Mouse (Mus musculus) lung, embryonic 14.5 days (tissue): ENCODE data around the gene Cnga3. TPM values are rescaled to one million over a fixed set of nuclear protein-coding genes. Genes with fewer than 3 reads are reported as not detected.
A peak's percentile ranks its signal among the peaks of the same experiment; 100 is the strongest.

ENCODE experiments used
- ATAC-seq: fragments of 200-750 bp; cut with Nextera tagmentation; 2 replicates; pipeline ENCODE4 v1.8.0; 2017; ENCODE audit warnings: mild to moderate bottlenecking, moderate TSS enrichment, moderate library complexity; ENCODE audit not compliant: insufficient read depth
- DNase-seq: peaks from one replicate; pipeline ENCODE4 v3.0.0-alpha.2; 2015
- H3K27ac ChIP-seq: fragments of 300-500 bp; sonication (generic); 2 replicates; pipeline ENCODE4 v1.5.1; 2014; ENCODE audit warnings: low read depth, mild to moderate bottlenecking, moderate library complexity
- H3K27me3 ChIP-seq: fragments of 300-500 bp; sonication (generic); 2 replicates; pipeline ENCODE4 v1.6.1; 2014; ENCODE audit warnings: low read length, control low read depth; ENCODE audit not compliant: insufficient read depth
- H3K36me3 ChIP-seq: fragments of 300-500 bp; sonication (generic); 2 replicates; pipeline ENCODE4 v1.6.1; 2014; ENCODE audit warnings: control low read depth; ENCODE audit not compliant: insufficient read depth
- H3K4me1 ChIP-seq: fragments of 300-500 bp; sonication (generic); 2 replicates; pipeline ENCODE4 v1.6.1; 2014; ENCODE audit warnings: antibody characterized with exemption, control low read depth; ENCODE audit not compliant: insufficient read depth
- H3K4me2 ChIP-seq: fragments of 300-500 bp; sonication (generic); 2 replicates; pipeline ENCODE4 v1.6.1; 2014; ENCODE audit warnings: mild to moderate bottlenecking
- H3K4me3 ChIP-seq: fragments of 300-500 bp; sonication (generic); 2 replicates; pipeline ENCODE4 v1.5.1; 2014; ENCODE audit warnings: low read depth, low read length
- H3K9ac ChIP-seq: fragments of 300-500 bp; sonication (generic); 2 replicates; pipeline ENCODE4 v1.6.1; 2014
- H3K9me3 ChIP-seq: fragments of 300-500 bp; sonication (generic); 2 replicates; pipeline ENCODE4 v1.6.1; 2016; ENCODE audit warnings: low read depth, low read length, control low read depth
- CTCF ChIP-seq: IDR thresholded peaks from 2 replicates; pipeline ENCODE4 v1.5.1; 2016; ENCODE audit warnings: antibody characterized with exemption, low read depth
- WGBS: fragments of 180-500 bp; shearing (Covaris S2); extraction: QIAGEN DNeasy Blood & Tissue Kit; methylation state at CpG from one replicate; pipeline ENCODE4 v1.1.7; 2014; 5-methylcytosine and 5-hydroxymethylcytosine counted together
- polyA plus RNA-seq: library from polyadenylated mRNA; unstranded; fragments of >200 nt; fragmentation: Nextera tagmentation; extraction: Ambion mirVana; gene quantifications from 2 replicates; pipeline ENCODE4 v1.2.1, GENCODE M21; 2014

Cnga3 gene
- polyA plus RNA-seq, 1 experiment from 2014 or later = not detected

GRCm38 (mm10) chr1:37272464-37272863 is 58.2 kb downstream of the Cnga3 start:
- no peak overlapping the region for H3K27ac ChIP-seq
- peak; percentile 94 for TF ChIP-seq CTCF
- H3K27me3 ChIP-seq = no peaks in the 10 kb centered on the region
- no peaks in the 10 kb centered on the region for H3K4me1 ChIP-seq
- no peaks in the 10 kb centered on the region for H3K36me3 ChIP-seq
- DNase-seq (peak; percentile 90), ATAC-seq (peak; percentile 28; the same call in 1 of the 2 replicates)
- no peak overlapping the region for H3K4me2 ChIP-seq
- WGBS = 4% methylated on average over 7 of the region's 7 CpGs
- H3K9ac ChIP-seq = no peak overlapping the region
- H3K4me3 ChIP-seq = no peak overlapping the region
- H3K9me3 ChIP-seq = no peaks in the 10 kb centered on the region

- no peak overlapping the region for H3K27ac ChIP-seq
- H3K9ac ChIP-seq = no peak overlapping the region
- ATAC-seq (no peak), DNase-seq (no peak)
- no peaks in the 10 kb centered on the region for H3K9me3 ChIP-seq
- H3K36me3 ChIP-seq = no peaks in the 10 kb centered on the region
- H3K4me2 ChIP-seq = no peak overlapping the region
- 67% methylated on average over 7 of the region's 7 CpGs for WGBS
- no peaks in the 10 kb centered on the region for H3K27me3 ChIP-seq
- H3K4me1 ChIP-seq = no peaks in the 10 kb centered on the region
- H3K4me3 ChIP-seq = no peak overlapping the region
- no peak for TF ChIP-seq CTCF
Observed at GRCm38 (mm10) chr1:37286556-37286955, 72.3 kb downstream of the Cnga3 start.

- ATAC-seq = no peak
- Histone ChIP-seq H3K27me3 (no peaks in the 10 kb centered on the region), H3K4me3 (no peak overlapping the region), H3K9me3 (no peaks in the 10 kb centered on the region), H3K4me1 (no peaks in the 10 kb centered on the region), H3K36me3 (no peaks in the 10 kb centered on the region), H3K4me2 (no peak overlapping the region), H3K9ac (no peak overlapping the region), H3K27ac (no peak overlapping the region)
- WGBS = 63% methylated on average over 1 of the region's 1 CpGs
- no peak for TF ChIP-seq CTCF
- no peak for DNase-seq
Observed at GRCm38 (mm10) chr1:37287748-37288147, 73.5 kb downstream of the Cnga3 start.

- Histone ChIP-seq H3K4me3 (no peak overlapping the region), H3K27me3 (no peaks in the 10 kb centered on the region), H3K36me3 (no peaks in the 10 kb centered on the region), H3K4me1 (no peaks in the 10 kb centered on the region), H3K27ac (no peak overlapping the region), H3K4me2 (no peak overlapping the region), H3K9ac (no peak overlapping the region), H3K9me3 (no peaks in the 10 kb centered on the region)
- no peak for TF ChIP-seq CTCF
- no peak for DNase-seq
- ATAC-seq = no peak
- 57% methylated on average over 11 of the region's 11 CpGs for WGBS
Observed at GRCm38 (mm10) chr1:37288181-37288935, 74.1 kb downstream of the Cnga3 start.

- DNase-seq = no peak
- Histone ChIP-seq H3K9ac (no peak overlapping the region), H3K27ac (no peak overlapping the region), H3K27me3 (no peaks in the 10 kb centered on the region), H3K4me2 (no peak overlapping the region), H3K4me3 (no peak overlapping the region), H3K9me3 (no peaks in the 10 kb centered on the region), H3K4me1 (no peaks in the 10 kb centered on the region), H3K36me3 (no peaks in the 10 kb centered on the region)
- no peak for ATAC-seq
- WGBS = 81% methylated on average over 7 of the region's 7 CpGs
- TF ChIP-seq CTCF = no peak
Observed at GRCm38 (mm10) chr1:37288941-37289340, 74.7 kb downstream of the Cnga3 start.

- WGBS = 25% methylated on average over 1 of the region's 1 CpGs
- DNase-seq (peak; percentile 61), ATAC-seq (no peak)
- H3K4me3 ChIP-seq = no peak overlapping the region
- no peaks in the 10 kb centered on the region for H3K27me3 ChIP-seq
- H3K4me2 ChIP-seq = no peak overlapping the region
- TF ChIP-seq CTCF = no peak
- peaks cover 7% of the 10 kb centered on the region for H3K4me1 ChIP-seq
- no peaks in the 10 kb centered on the region for H3K36me3 ChIP-seq
- no peaks in the 10 kb centered on the region for H3K9me3 ChIP-seq
- H3K27ac ChIP-seq = no peak overlapping the region
- no peak overlapping the region for H3K9ac ChIP-seq
Observed at GRCm38 (mm10) chr1:37296414-37296813, 82.2 kb downstream of the Cnga3 start.

GRCm38 (mm10) chr1:37298904-37299303 is 84.7 kb downstream of the Cnga3 start:
- peaks cover 7% of the 10 kb centered on the region for H3K4me1 ChIP-seq
- no peak for ATAC-seq
- H3K9me3 ChIP-seq = no peaks in the 10 kb centered on the region

More at GRCm38 (mm10) chr1:37298904-37299303, 84.7 kb downstream of the Cnga3 start:
- H3K9ac ChIP-seq = no peak overlapping the region
- 84% methylated on average over 2 of the region's 2 CpGs for WGBS
- no peaks in the 10 kb centered on the region for H3K36me3 ChIP-seq
- H3K4me2 ChIP-seq = peak overlapping the region; percentile 86; the same call in 1 of the 2 replicates
- H3K4me3 ChIP-seq = no peak overlapping the region
- H3K27me3 ChIP-seq = no peaks in the 10 kb centered on the region
- DNase-seq = no peak
- H3K27ac ChIP-seq = no peak overlapping the region
- no peak for TF ChIP-seq CTCF
